Mouse (Mus musculus) small intestine, adult 2 months (tissue): ENCODE results near the gene Nrxn1.

Experiments used
- CTCF ChIP-seq: fragments of 200-500 bp; IDR thresholded peaks from 2 replicates; pipeline ENCODE4 v1.5.1; 2012; ENCODE audit warnings: low read depth, mild to moderate bottlenecking, control low read depth, inconsistent platforms, low read length, moderate library complexity, mixed read lengths; ENCODE audit not compliant: insufficient replicate concordance, insufficient read length; ENCODE audit errors: extremely low read depth
- POLR2A ChIP-seq: fragments of 200-500 bp; IDR thresholded peaks from 2 replicates; pipeline ENCODE4 v1.6.1; 2012; ENCODE audit warnings: low read depth, mild to moderate bottlenecking, control low read depth, inconsistent platforms, low read length, moderate library complexity

- TF ChIP-seq CTCF, result no peak
- TF ChIP-seq POLR2A, result no peak
Measured at GRCm38 (mm10) chr17:90606718-90607426, 486.0 kb downstream of the Nrxn1 start.
